Mouse (Mus musculus): ENCODE results near the gene Gm17455. TPM values are rescaled to one million over a fixed set of nuclear protein-coding genes. Genes with fewer than 3 reads are reported as not detected.

Gm17455 gene
- polyA plus RNA-seq (2015; fragmentation: Nextera tagmentation; extraction: Ambion mirVana) = 9.4 and 13.9 TPM in 2 replicates

- H3K36me3 ChIP-seq (ENCODE audit: control insufficient read depth, insufficient read depth, low read length) = no peaks in the 10 kb centered on the region
- ATAC-seq = peak; percentile 56; the same call in 1 of the 2 replicates
- H3K4me2 ChIP-seq (ENCODE audit: low read length) = peak within 1 kb of the TSS; percentile 31
- H3K9ac ChIP-seq (ENCODE audit: low read depth, low read length) = no peak within 1 kb of the TSS
- 46% methylated on average over 7 of the region's 7 CpGs for WGBS
- H3K4me3 ChIP-seq (ENCODE audit: low read depth, low read length) = no peak within 1 kb of the TSS
- peak within 1 kb of the TSS; percentile 45 for H3K27ac ChIP-seq (ENCODE audit: low read length)
- H3K27me3 ChIP-seq (ENCODE audit: control insufficient read depth, insufficient read depth, low read depth, low read length) = no peaks in the 10 kb centered on the region
- 0 out of 2 replicates have a peak, but pooled peaks cover 3% of the 10 kb centered on the region for H3K4me1 ChIP-seq (ENCODE audit: control insufficient read depth, insufficient read depth, low read length)
- no peaks in the 10 kb centered on the region for H3K9me3 ChIP-seq (replicated peaks; ENCODE audit: control insufficient read depth, low read length, poor library complexity, severe bottlenecking)
Observed at GRCm38 (mm10) chr10:60399449-60399848, at the start of gene Gm17455. Gene Gm17455, plus strand, starts transcription at chr10:60399726.

- Histone ChIP-seq H3K27ac (ENCODE audit: low read length) (no peak overlapping the region), H3K4me3 (ENCODE audit: low read depth, low read length) (no peak overlapping the region), H3K4me2 (ENCODE audit: low read length) (no peak overlapping the region), H3K9me3 (replicated peaks; ENCODE audit: control insufficient read depth, low read length, poor library complexity, severe bottlenecking) (no peaks in the 10 kb centered on the region), H3K4me1 (ENCODE audit: control insufficient read depth, insufficient read depth, low read length) (peaks cover 4% of the 10 kb centered on the region; the same call in 1 of the 2 replicates), H3K9ac (ENCODE audit: low read depth, low read length) (no peak overlapping the region), H3K36me3 (ENCODE audit: control insufficient read depth, insufficient read depth, low read length) (no peaks in the 10 kb centered on the region), H3K27me3 (ENCODE audit: control insufficient read depth, insufficient read depth, low read depth, low read length) (peaks cover 13% of the 10 kb centered on the region)
- no peak for ATAC-seq
- 40% methylated on average over 5 of the region's 5 CpGs for WGBS
Observed at GRCm38 (mm10) chr10:60350077-60350804, 49.3 kb upstream of the Gm17455 start.

GRCm38 (mm10) chr10:60350805-60351167 is 48.7 kb upstream of the Gm17455 start:
- Histone ChIP-seq H3K4me3 (ENCODE audit: low read depth, low read length) (no peak overlapping the region), H3K27me3 (ENCODE audit: control insufficient read depth, insufficient read depth, low read depth, low read length) (peaks cover 13% of the 10 kb centered on the region), H3K27ac (ENCODE audit: low read length) (no peak overlapping the region), H3K4me2 (ENCODE audit: low read length) (no peak overlapping the region), H3K36me3 (ENCODE audit: control insufficient read depth, insufficient read depth, low read length) (no peaks in the 10 kb centered on the region), H3K9ac (ENCODE audit: low read depth, low read length) (no peak overlapping the region), H3K4me1 (ENCODE audit: control insufficient read depth, insufficient read depth, low read length) (peaks cover 4% of the 10 kb centered on the region; the same call in 1 of the 2 replicates), H3K9me3 (replicated peaks; ENCODE audit: control insufficient read depth, low read length, poor library complexity, severe bottlenecking) (no peaks in the 10 kb centered on the region)
- WGBS = 52% methylated on average over 3 of the region's 3 CpGs
- no peak for ATAC-seq

GRCm38 (mm10) chr10:60351248-60351647 is 48.3 kb upstream of the Gm17455 start:
- Histone ChIP-seq H3K27me3 (ENCODE audit: control insufficient read depth, insufficient read depth, low read depth, low read length) (peaks cover 11% of the 10 kb centered on the region), H3K9me3 (replicated peaks; ENCODE audit: control insufficient read depth, low read length, poor library complexity, severe bottlenecking) (no peaks in the 10 kb centered on the region), H3K4me3 (ENCODE audit: low read depth, low read length) (no peak overlapping the region), H3K4me1 (ENCODE audit: control insufficient read depth, insufficient read depth, low read length) (peaks cover 4% of the 10 kb centered on the region; the same call in 1 of the 2 replicates), H3K36me3 (ENCODE audit: control insufficient read depth, insufficient read depth, low read length) (no peaks in the 10 kb centered on the region), H3K9ac (ENCODE audit: low read depth, low read length) (no peak overlapping the region), H3K4me2 (ENCODE audit: low read length) (no peak overlapping the region), H3K27ac (ENCODE audit: low read length) (no peak overlapping the region)
- 33% methylated on average over 3 of the region's 3 CpGs for WGBS
- ATAC-seq = no peak

GRCm38 (mm10) chr10:60351761-60352455 is 47.6 kb upstream of the Gm17455 start:
- Histone ChIP-seq H3K36me3 (ENCODE audit: control insufficient read depth, insufficient read depth, low read length) (no peaks in the 10 kb centered on the region), H3K27me3 (ENCODE audit: control insufficient read depth, insufficient read depth, low read depth, low read length) (peaks cover 5% of the 10 kb centered on the region), H3K4me2 (ENCODE audit: low read length) (no peak overlapping the region), H3K9me3 (replicated peaks; ENCODE audit: control insufficient read depth, low read length, poor library complexity, severe bottlenecking) (no peaks in the 10 kb centered on the region), H3K4me3 (ENCODE audit: low read depth, low read length) (no peak overlapping the region), H3K4me1 (ENCODE audit: control insufficient read depth, insufficient read depth, low read length) (peaks cover 4% of the 10 kb centered on the region; the same call in 1 of the 2 replicates), H3K27ac (ENCODE audit: low read length) (no peak overlapping the region), H3K9ac (ENCODE audit: low read depth, low read length) (no peak overlapping the region)
- no peak; the same call in 1 of the 2 replicates for ATAC-seq
- 32% methylated on average over 7 of the region's 7 CpGs for WGBS

GRCm38 (mm10) chr10:60353241-60354002 is 46.1 kb upstream of the Gm17455 start:
- no peak overlapping the region for H3K4me2 ChIP-seq (ENCODE audit: low read length)
- 48% methylated on average over 5 of the region's 5 CpGs for WGBS
- H3K9ac ChIP-seq (ENCODE audit: low read depth, low read length) = no peak overlapping the region
- H3K27me3 ChIP-seq (ENCODE audit: control insufficient read depth, insufficient read depth, low read depth, low read length) = no peaks in the 10 kb centered on the region
- H3K27ac ChIP-seq (ENCODE audit: low read length) = no peak overlapping the region
- no peak for ATAC-seq
- no peak overlapping the region for H3K4me3 ChIP-seq (ENCODE audit: low read depth, low read length)
- H3K4me1 ChIP-seq (ENCODE audit: control insufficient read depth, insufficient read depth, low read length) = peaks cover 4% of the 10 kb centered on the region; the same call in 1 of the 2 replicates
- no peaks in the 10 kb centered on the region for H3K9me3 ChIP-seq (replicated peaks; ENCODE audit: control insufficient read depth, low read length, poor library complexity, severe bottlenecking)
- no peaks in the 10 kb centered on the region for H3K36me3 ChIP-seq (ENCODE audit: control insufficient read depth, insufficient read depth, low read length)

- Histone ChIP-seq H3K27me3 (ENCODE audit: control insufficient read depth, insufficient read depth, low read depth, low read length) (no peaks in the 10 kb centered on the region), H3K9me3 (replicated peaks; ENCODE audit: control insufficient read depth, low read length, poor library complexity, severe bottlenecking) (no peaks in the 10 kb centered on the region), H3K4me2 (ENCODE audit: low read length) (no peak overlapping the region), H3K4me3 (ENCODE audit: low read depth, low read length) (no peak overlapping the region), H3K4me1 (ENCODE audit: control insufficient read depth, insufficient read depth, low read length) (peaks cover 4% of the 10 kb centered on the region; the same call in 1 of the 2 replicates), H3K27ac (ENCODE audit: low read length) (no peak overlapping the region), H3K36me3 (ENCODE audit: control insufficient read depth, insufficient read depth, low read length) (no peaks in the 10 kb centered on the region), H3K9ac (ENCODE audit: low read depth, low read length) (no peak overlapping the region)
- ATAC-seq = no peak
- WGBS = 90% methylated on average over 4 of the region's 4 CpGs
Observed at GRCm38 (mm10) chr10:60354003-60354325, 45.6 kb upstream of the Gm17455 start.

GRCm38 (mm10) chr10:60354881-60355677 is 44.4 kb upstream of the Gm17455 start:
- H3K4me3 ChIP-seq (ENCODE audit: low read depth, low read length) = no peak overlapping the region
- H3K9me3 ChIP-seq (replicated peaks; ENCODE audit: control insufficient read depth, low read length, poor library complexity, severe bottlenecking) = no peaks in the 10 kb centered on the region
- no peaks in the 10 kb centered on the region for H3K27me3 ChIP-seq (ENCODE audit: control insufficient read depth, insufficient read depth, low read depth, low read length)
- H3K4me1 ChIP-seq (ENCODE audit: control insufficient read depth, insufficient read depth, low read length) = peaks cover 3% of the 10 kb centered on the region; the same call in 1 of the 2 replicates
- no peaks in the 10 kb centered on the region for H3K36me3 ChIP-seq (ENCODE audit: control insufficient read depth, insufficient read depth, low read length)
- no peak for ATAC-seq
- no peak overlapping the region for H3K4me2 ChIP-seq (ENCODE audit: low read length)
- no peak overlapping the region for H3K9ac ChIP-seq (ENCODE audit: low read depth, low read length)
- H3K27ac ChIP-seq (ENCODE audit: low read length) = no peak overlapping the region
- WGBS = 75% methylated on average over 11 of the region's 11 CpGs

Measured in midbrain, embryonic 16.5 days (tissue).